Mouse (Mus musculus): ENCODE results near the gene Acox3. TPM values are rescaled to one million over a fixed set of nuclear protein-coding genes. Genes with fewer than 3 reads are reported as not detected.
A peak's percentile ranks its signal among the peaks of the same experiment; 100 is the strongest.

The Acox3 gene
- 70.0 and 75.0 TPM in 2 replicates for total RNA-seq (2021)
- long read RNA-seq, partial matches to known transcripts, result 5 of 13 reads
- long read RNA-seq, other reads (novel, unspliced or antisense), result 6 of 13 reads

GRCm38 (mm10) chr5:35582445-35583220, at the start of gene Acox3:
Gene Acox3 (plus strand): TSS chr5:35583040.
- peak; percentile 96 for DNase-seq

GRCm38 (mm10) chr5:35536271-35536670, 46.6 kb upstream of the Acox3 start:
- DNase-seq, result no peak

- DNase-seq, result no peak
Measured at GRCm38 (mm10) chr5:35537474-35537873, 45.4 kb upstream of the Acox3 start.

GRCm38 (mm10) chr5:35538022-35538421, 44.8 kb upstream of the Acox3 start:
- DNase-seq, result no peak

- no peak for DNase-seq
Measured at GRCm38 (mm10) chr5:35539576-35539975, 43.3 kb upstream of the Acox3 start.

GRCm38 (mm10) chr5:35540555-35540954, 42.3 kb upstream of the Acox3 start:
- no peak for DNase-seq

- DNase-seq, result no peak
Measured at GRCm38 (mm10) chr5:35541059-35541790, 41.6 kb upstream of the Acox3 start.

- no peak for DNase-seq
Measured at GRCm38 (mm10) chr5:35546127-35546526, 36.7 kb upstream of the Acox3 start.

- DNase-seq, result no peak
Measured at GRCm38 (mm10) chr5:35551855-35552837, 30.7 kb upstream of the Acox3 start.

- no peak for DNase-seq
Measured at GRCm38 (mm10) chr5:35552838-35553539, 29.9 kb upstream of the Acox3 start.

GRCm38 (mm10) chr5:35556393-35556792, 26.4 kb upstream of the Acox3 start:
- no peak for DNase-seq

- DNase-seq, result no peak
Measured at GRCm38 (mm10) chr5:35557946-35558621, 24.8 kb upstream of the Acox3 start.

- no peak for DNase-seq
Measured at GRCm38 (mm10) chr5:35559447-35559846, 23.4 kb upstream of the Acox3 start.

- no peak for DNase-seq
Measured at GRCm38 (mm10) chr5:35562616-35563015, 20.2 kb upstream of the Acox3 start.

- peak; percentile 87 for DNase-seq
Measured at GRCm38 (mm10) chr5:35563449-35563848, 19.4 kb upstream of the Acox3 start.

- DNase-seq, result no peak
Measured at GRCm38 (mm10) chr5:35565217-35565616, 17.6 kb upstream of the Acox3 start.

GRCm38 (mm10) chr5:35566632-35567031, 16.2 kb upstream of the Acox3 start:
- DNase-seq, result no peak

GRCm38 (mm10) chr5:35571546-35571945, 11.3 kb upstream of the Acox3 start:
- DNase-seq, result no peak

- DNase-seq, result peak; percentile 93
Measured at GRCm38 (mm10) chr5:35574653-35575599, 7.9 kb upstream of the Acox3 start, which contains the start of gene Trmt44. Gene Trmt44 (minus strand): TSS chr5:35575070.

Data from adrenal gland, postnatal 25 days (tissue).